Mouse (Mus musculus) megakaryocyte, embryonic 14.5 days (primary cell): Measurements from ENCODE around the gene 1700025G04Rik.

Source experiments
- FLI1 ChIP-seq: IDR thresholded peaks from 2 replicates; pipeline ENCODE4 v1.6.1; 2012; ENCODE audit warnings: low read length, inconsistent platforms, mixed read lengths
- GATA1 ChIP-seq: IDR thresholded peaks from 3 replicates; pipeline ENCODE4 v1.6.1; 2012; ENCODE audit warnings: mixed read lengths, low read length, inconsistent platforms, borderline replicate concordance

DNA sequence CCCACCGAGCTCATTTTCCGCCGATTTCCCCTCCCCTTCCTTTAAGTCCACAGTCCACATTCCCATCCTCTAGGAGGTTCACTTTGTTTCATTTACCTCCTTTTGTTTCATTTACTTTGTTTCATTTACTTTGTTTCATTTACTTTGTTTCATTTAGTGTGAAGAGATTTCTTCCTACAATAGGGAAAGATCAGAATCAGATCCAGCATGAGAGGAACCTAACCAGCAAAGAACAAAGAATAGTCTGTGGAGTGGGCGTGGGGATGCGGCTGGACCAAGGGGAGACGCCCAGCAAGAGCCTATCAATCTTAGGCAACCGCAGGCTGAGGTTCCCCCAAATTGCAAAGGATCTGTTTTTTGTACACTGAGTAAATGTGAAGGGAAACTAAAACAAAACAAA lies 20.2 kb downstream of the 1700025G04Rik start:
- TF ChIP-seq GATA1 (no peak), FLI1 (no peak)
